Mouse (Mus musculus) layer of hippocampus, postnatal 36 days (tissue): ENCODE measurements at regions not wholly inside any gene's neighbourhood (a gene's known extent, or its start where the extent isn't known, plus 50 kb on each side); places are given as distances from the start of the nearest gene placed in this dataset.

Experiments
- DNase-seq, 2 experiments: peaks; one replicate each; pipeline ENCODE4 v3.0.0; 2022

DNA sequence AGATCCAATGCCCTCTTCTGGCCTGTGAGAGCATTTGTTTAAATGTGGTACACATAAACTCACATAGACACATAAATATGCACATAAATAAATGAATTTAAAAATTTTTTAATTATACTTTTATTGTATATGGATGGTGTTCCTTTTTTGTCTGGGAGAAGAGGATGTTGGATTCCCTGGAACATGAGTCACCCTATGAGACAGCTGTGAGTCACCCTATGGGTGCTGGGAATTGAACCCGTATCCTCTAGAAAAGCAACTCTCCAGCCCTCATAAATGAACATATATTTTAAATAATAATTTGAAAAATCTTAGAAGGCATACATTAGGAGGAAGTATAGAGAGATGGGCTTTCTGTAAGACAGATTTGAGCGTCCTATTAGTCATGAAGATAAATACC is 76.1 kb upstream of the Dynlt3 start:
- DNase-seq: no peak

DNA sequence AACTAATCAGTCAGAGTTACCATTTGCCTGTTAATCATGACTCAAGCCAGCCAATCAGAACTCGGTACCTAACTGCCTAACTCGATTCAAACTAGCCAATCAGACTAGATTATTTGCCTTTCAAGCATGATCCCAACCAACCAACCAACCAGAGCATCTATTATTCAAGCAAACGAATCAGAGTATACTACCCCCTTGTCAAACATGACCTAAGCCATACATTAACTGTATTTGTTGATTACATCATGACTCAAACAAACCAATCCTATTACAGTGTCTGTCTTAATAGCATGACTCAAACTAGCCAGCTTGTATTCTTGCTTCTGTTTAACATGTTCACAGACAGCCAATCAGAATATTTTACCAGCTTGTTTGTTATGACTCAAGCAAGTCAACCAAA is 79.7 kb upstream of the Dynlt3 start:
- no peak for DNase-seq

- peak; percentile 36 to 42 for DNase-seq
Measured at GRCm38 (mm10) chrX:9747305-9747938, 84.6 kb upstream of the Dynlt3 start.

- DNase-seq: no peak
Measured at GRCm38 (mm10) chrX:9752954-9753572, 90.3 kb upstream of the Dynlt3 start.

DNA sequence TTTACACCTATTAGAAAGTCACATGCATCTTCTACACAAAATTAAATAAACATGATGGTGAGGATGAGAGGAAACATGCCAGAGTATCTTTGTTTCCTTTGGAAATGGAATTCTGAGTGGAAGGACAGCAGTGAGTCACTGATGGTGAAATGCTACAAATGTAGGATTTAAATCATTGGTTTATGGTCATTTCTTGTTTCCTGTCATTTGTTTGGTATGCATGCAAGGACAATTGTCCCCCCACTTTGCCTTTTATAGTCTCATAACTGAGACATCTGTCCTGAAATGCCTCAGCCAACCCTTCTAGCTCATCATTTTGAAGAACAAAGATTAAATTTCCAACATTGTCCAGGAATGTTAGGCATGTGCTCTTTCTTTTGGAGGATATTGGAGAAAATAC is 77.2 kb upstream of the Hypm start:
- DNase-seq: no peak

- DNase-seq: no peak
Measured at GRCm38 (mm10) chrX:9777498-9777897, 69.2 kb upstream of the Hypm start.

GRCm38 (mm10) chrX:9789542-9789941 is 57.2 kb upstream of the Hypm start:
- DNase-seq: no peak
